Mouse (Mus musculus) thymus, adult 2 months (tissue): Measurements from ENCODE around the gene Fam189b.

Experiments used
- CTCF ChIP-seq: fragments of 200-500 bp; IDR thresholded peaks from 2 replicates; pipeline ENCODE4 v1.5.1; 2012; ENCODE audit warnings: mild to moderate bottlenecking, control low read depth, low read length, moderate library complexity, borderline replicate concordance; ENCODE audit not compliant: control insufficient read depth, poor library complexity, insufficient read depth; ENCODE audit errors: extremely low read depth
- POLR2A ChIP-seq: fragments of 200-500 bp; IDR thresholded peaks from 2 replicates; pipeline ENCODE4 v1.6.1; 2012; ENCODE audit warnings: mild to moderate bottlenecking, low read length, control low read depth, moderate library complexity; ENCODE audit not compliant: control insufficient read depth, poor library complexity, insufficient read depth; ENCODE audit errors: extremely low read depth

DNA sequence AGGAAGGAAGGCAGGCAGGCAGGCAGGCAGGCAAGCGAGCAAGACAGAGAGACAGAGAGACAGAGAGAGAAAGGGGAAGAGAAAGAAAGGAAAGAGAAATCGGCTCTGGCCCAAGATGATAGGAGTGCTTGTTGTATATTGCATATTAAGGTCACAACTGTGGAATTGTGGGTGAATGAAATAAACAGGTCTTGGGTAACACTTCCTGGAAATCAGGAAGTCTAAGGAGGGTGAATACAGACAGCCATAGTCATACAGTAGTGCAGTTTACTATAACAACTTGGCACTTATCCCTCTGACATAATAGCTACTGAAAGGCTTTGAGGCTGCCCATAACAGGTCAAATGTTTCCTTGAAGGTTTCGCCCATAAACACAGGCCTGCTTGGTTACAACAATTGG is 16.9 kb downstream of the Fam189b start:
- TF ChIP-seq CTCF (no peak), POLR2A (no peak)
